Mouse (Mus musculus): Measurements from ENCODE around the gene 2010300C02Rik.

Gene 2010300C02Rik

GRCm38 (mm10) chr1:37667386-37667785, 52.5 kb downstream of the 2010300C02Rik start:
- no peak for DNase-seq (ENCODE audit: low spot score)

GRCm38 (mm10) chr1:37666587-37666986, 53.3 kb downstream of the 2010300C02Rik start:
- DNase-seq (ENCODE audit: low spot score) = no peak

GRCm38 (mm10) chr1:37665539-37666323, 54.2 kb downstream of the 2010300C02Rik start:
- no peak for DNase-seq (ENCODE audit: low spot score)

- DNase-seq (ENCODE audit: low spot score) = no peak
Measured at GRCm38 (mm10) chr1:37664496-37664895, 55.4 kb downstream of the 2010300C02Rik start.

- no peak for DNase-seq (ENCODE audit: low spot score)
Measured at GRCm38 (mm10) chr1:37663606-37664005, 56.3 kb downstream of the 2010300C02Rik start.

GRCm38 (mm10) chr1:37656017-37656416, 63.9 kb downstream of the 2010300C02Rik start:
- DNase-seq (ENCODE audit: low spot score) = no peak

GRCm38 (mm10) chr1:37653992-37654391, 65.9 kb downstream of the 2010300C02Rik start:
- no peak for DNase-seq (ENCODE audit: low spot score)

GRCm38 (mm10) chr1:37647066-37647465, 72.8 kb downstream of the 2010300C02Rik start:
- no peak for DNase-seq (ENCODE audit: low spot score)

- no peak for DNase-seq (ENCODE audit: low spot score)
Measured at GRCm38 (mm10) chr1:37644501-37644900, 75.4 kb downstream of the 2010300C02Rik start.

GRCm38 (mm10) chr1:37643794-37644365, 76.0 kb downstream of the 2010300C02Rik start:
- DNase-seq (ENCODE audit: low spot score) = no peak

GRCm38 (mm10) chr1:37641361-37641760, 78.5 kb downstream of the 2010300C02Rik start:
- DNase-seq (ENCODE audit: low spot score) = no peak

- peak; percentile 16 for DNase-seq (ENCODE audit: low spot score)
Measured at GRCm38 (mm10) chr1:37639101-37639500, 80.8 kb downstream of the 2010300C02Rik start.

- DNase-seq (ENCODE audit: low spot score) = no peak
Measured at GRCm38 (mm10) chr1:37638560-37638959, 81.3 kb downstream of the 2010300C02Rik start.

- no peak for DNase-seq (ENCODE audit: low spot score)
Measured at GRCm38 (mm10) chr1:37637571-37637970, 82.3 kb downstream of the 2010300C02Rik start.

- DNase-seq (ENCODE audit: low spot score) = no peak
Measured at GRCm38 (mm10) chr1:37636824-37637223, 83.1 kb downstream of the 2010300C02Rik start.

- no peak for DNase-seq (ENCODE audit: low spot score)
Measured at GRCm38 (mm10) chr1:37636169-37636568, 83.7 kb downstream of the 2010300C02Rik start.

- no peak for DNase-seq (ENCODE audit: low spot score)
Measured at GRCm38 (mm10) chr1:37635716-37636115, 84.2 kb downstream of the 2010300C02Rik start.

GRCm38 (mm10) chr1:37634658-37635057, 85.2 kb downstream of the 2010300C02Rik start:
- DNase-seq (ENCODE audit: low spot score) = no peak

- DNase-seq (ENCODE audit: low spot score) = no peak
Measured at GRCm38 (mm10) chr1:37633516-37633915, 86.4 kb downstream of the 2010300C02Rik start.

- no peak for DNase-seq (ENCODE audit: low spot score)
Measured at GRCm38 (mm10) chr1:37632425-37632824, 87.5 kb downstream of the 2010300C02Rik start.

GRCm38 (mm10) chr1:37631456-37631855, 88.4 kb downstream of the 2010300C02Rik start:
- no peak for DNase-seq (ENCODE audit: low spot score)

- no peak for DNase-seq (ENCODE audit: low spot score)
Measured at GRCm38 (mm10) chr1:37630412-37631210, 89.3 kb downstream of the 2010300C02Rik start.

GRCm38 (mm10) chr1:37629876-37630275, 90.0 kb downstream of the 2010300C02Rik start:
- DNase-seq (ENCODE audit: low spot score) = no peak
